In genomic region chr11:84127977-84128376, GRCm38 (mm10) we compare ENCODE assay signal across 16 mouse cellular contexts. TPM values are rescaled to one million over a fixed set of nuclear protein-coding genes. Genes with fewer than 3 reads are reported as not detected.
DNase-seq lines count a peak whose midpoint lies in the region; ATAC-seq and TF ChIP-seq lines count a peak whose summit lies in the region.
"Had no signal": no experiment of that assay in that cellular context is flagged by ENCODE, and none has a peak within 500 bp of the region (broad histone marks: within the 10 kb centered on the region; RNA-seq: fewer than 3 reads in every experiment).

No protein-coding gene starts in this region.

- peaks cover 22% of the 10 kb centered on the region for H3K79me2 ChIP-seq in CH12.LX (replicated peaks; ENCODE audit: control insufficient read depth, extremely low read depth, insufficient read depth, poor library complexity, severe bottlenecking)

- H3K9me3 ChIP-seq in forebrain, postnatal 0 days (ENCODE audit: low read length): no peaks in the 10 kb centered on the region
- no peaks in the 10 kb centered on the region for H3K9me3 ChIP-seq in forebrain, embryonic 11.5 days (ENCODE audit: control insufficient read depth, low read length)
- no peaks in the 10 kb centered on the region for H3K9me3 ChIP-seq in lung, embryonic 14.5 days (ENCODE audit: low read depth, low read length)
- no peaks in the 10 kb centered on the region for H3K9me3 ChIP-seq in CH12.LX (replicated peaks; ENCODE audit: low read length)
- no peaks in the 10 kb centered on the region for H3K9me3 ChIP-seq in kidney, embryonic 14.5 days (ENCODE audit: control insufficient read depth, low read length)
- H3K9me3 ChIP-seq: megakaryocyte, embryonic 14.5 days had no signal

- no peak for TF ChIP-seq POLR2A in CH12.LX (IDR thresholded peaks at IDR 0.05; ENCODE audit: low read depth, low read length)

- H3K4me2 ChIP-seq in forebrain, postnatal 0 days (ENCODE audit: low read depth): no peak overlapping the region
- no peak overlapping the region for H3K4me2 ChIP-seq in forebrain, embryonic 11.5 days (ENCODE audit: low read depth, low read length, severe bottlenecking)
- H3K4me2 ChIP-seq in lung, embryonic 14.5 days: peak overlapping the region; percentile 87; the same call in 1 of the 2 replicates
- peak overlapping the region; percentile 72; the same call in 1 of the 2 replicates for H3K4me2 ChIP-seq in CH12.LX (ENCODE audit: insufficient read depth, low read depth, poor library complexity, severe bottlenecking)
- H3K4me2 ChIP-seq in kidney, embryonic 14.5 days (replicated peaks; ENCODE audit: low read depth, low read length): no peak overlapping the region

- H3K36me3 ChIP-seq in forebrain, postnatal 0 days (ENCODE audit: insufficient read depth): peaks cover 24% of the 10 kb centered on the region
- H3K36me3 ChIP-seq in forebrain, embryonic 11.5 days (ENCODE audit: control insufficient read depth, insufficient read depth, low read length): peaks cover 2% of the 10 kb centered on the region; the same call in 1 of the 2 replicates
- H3K36me3 ChIP-seq in lung, embryonic 14.5 days (ENCODE audit: insufficient read depth): peaks cover 32% of the 10 kb centered on the region
- peaks cover 26 to 44% of the 10 kb centered on the region in 2 experiments for H3K36me3 ChIP-seq in CH12.LX (replicated peaks in 1 of 2; ENCODE audit: control insufficient read depth in 1 of 2, insufficient read depth in 1 of 2, low read length in 1 of 2)
- peaks cover 38% of the 10 kb centered on the region for H3K36me3 ChIP-seq in kidney, embryonic 14.5 days (ENCODE audit: control insufficient read depth, insufficient read depth, low read length)

- dilution Hi-C loops in CH12.LX (cut with MboI; ENCODE audit: extremely low pct_ligation_motif_present, extremely low pct_unique_long_range_greater_than_20kb, low sequenced_read_pairs): no loop called here

- in situ Hi-C loops in CH12.LX (cut with MboI; ENCODE audit: low pct_ligation_motif_present, low pct_unique_long_range_greater_than_20kb, low sequenced_read_pairs): loop anchor here (5.0 kb wide), 1 partner anchor 36 kb away; no protein-coding TSS in a partner anchor

- no peak overlapping the region for H3K4me3 ChIP-seq in forebrain, postnatal 0 days (ENCODE audit: low read depth, low read length)
- H3K4me3 ChIP-seq in forebrain, embryonic 11.5 days (ENCODE audit: low read depth, low read length): no peak overlapping the region
- no peak overlapping the region for H3K4me3 ChIP-seq in lung, embryonic 14.5 days (ENCODE audit: low read depth, low read length)
- H3K4me3 ChIP-seq in CH12.LX (replicated peaks in 1 of 3; ENCODE audit: low read depth in 2 of 3, low read length in 2 of 3, poor library complexity in 1 of 3): no peak overlapping the region
- H3K4me3 ChIP-seq in kidney, embryonic 14.5 days (ENCODE audit: low read length): no peak overlapping the region

- WGBS in forebrain, postnatal 0 days: 78% methylated on average over 4 of the region's 4 CpGs
- 85% methylated on average over 4 of the region's 4 CpGs for WGBS in forebrain, embryonic 11.5 days
- 78% methylated on average over 4 of the region's 4 CpGs for WGBS in lung, embryonic 14.5 days
- 87% methylated on average over 4 of the region's 4 CpGs for WGBS in kidney, embryonic 14.5 days

- no peak for DNase-seq in forebrain, postnatal 0 days
- DNase-seq in forebrain, embryonic 11.5 days (ENCODE audit: low spot score): no peak
- peak; percentile 10 for DNase-seq in lung, embryonic 14.5 days
- DNase-seq in lung, postnatal 25 days (ENCODE audit: low spot score): no peak
- DNase-seq in CH12.LX (ENCODE audit: extremely low read depth): peak; percentile 20
- DNase-seq in induced T-regulatory cell, adult 2 months (ENCODE audit: low read depth): peak; percentile 31
- no peak for DNase-seq in adrenal gland, postnatal 14 days
- DNase-seq: embryo, embryonic 11 days; heart, adult 18-20 months; kidney, adult 9 months; spleen, adult 18-20 months had no signal

- no peak overlapping the region for H3K9ac ChIP-seq in forebrain, postnatal 0 days
- H3K9ac ChIP-seq in forebrain, embryonic 11.5 days (ENCODE audit: low read length): no peak overlapping the region
- H3K9ac ChIP-seq in lung, embryonic 14.5 days: no peak overlapping the region
- no peak overlapping the region for H3K9ac ChIP-seq in CH12.LX (ENCODE audit: insufficient read depth, low read depth)
- no peak overlapping the region for H3K9ac ChIP-seq in kidney, embryonic 14.5 days (ENCODE audit: low read depth, low read length)

- peaks cover 8% of the 10 kb centered on the region; the same call in 1 of the 2 replicates for H3K4me1 ChIP-seq in forebrain, postnatal 0 days (ENCODE audit: insufficient read depth)
- no peaks in the 10 kb centered on the region for H3K4me1 ChIP-seq in forebrain, embryonic 11.5 days (replicated peaks; ENCODE audit: control insufficient read depth, insufficient read depth, low read length)
- H3K4me1 ChIP-seq in lung, embryonic 14.5 days (ENCODE audit: insufficient read depth): peaks cover 8% of the 10 kb centered on the region; the same call in 1 of the 2 replicates
- peaks cover 0 to 34% of the 10 kb centered on the region in 2 experiments; a peak in 2 of 4 replicates for H3K4me1 ChIP-seq in CH12.LX (ENCODE audit: control insufficient read depth in 1 of 2, insufficient read depth in 2 of 2)
- H3K4me1 ChIP-seq in kidney, embryonic 14.5 days (ENCODE audit: control insufficient read depth, insufficient read depth, low read length): peaks cover 4% of the 10 kb centered on the region; the same call in 1 of the 2 replicates

- TF ChIP-seq CTCF in forebrain, postnatal 0 days (IDR thresholded peaks at IDR 0.05; ENCODE audit: low read depth): peak; percentile 23; the same call in 1 of the 2 replicates
- TF ChIP-seq CTCF in lung, embryonic 14.5 days (IDR thresholded peaks at IDR 0.05; ENCODE audit: low read depth): no peak
- TF ChIP-seq CTCF in CH12.LX (conservative IDR thresholded peaks at IDR 0.05 in 1 of 2, IDR thresholded peaks at IDR 0.05 in 1 of 2; ENCODE audit: low read depth in 2 of 2, low read length in 2 of 2): peak in 1 of 2 experiments; percentile 47; a peak in 2 of 4 replicates

- no peak for TF ChIP-seq EP300 in CH12.LX (IDR thresholded peaks at IDR 0.05; ENCODE audit: low read length)

- ATAC-seq in forebrain, postnatal 0 days: no peak
- no peak for ATAC-seq in forebrain, embryonic 11.5 days (replicated peaks; ENCODE audit: low FRiP score)
- ATAC-seq in lung, embryonic 14.5 days (ENCODE audit: insufficient read depth): no peak
- no peak for ATAC-seq in kidney, embryonic 14.5 days (ENCODE audit: low FRiP score, low TSS enrichment)
- ATAC-seq: forebrain, embryonic 16.5 days had no signal

- no peak overlapping the region for H3K27ac ChIP-seq in forebrain, postnatal 0 days (ENCODE audit: low read depth, low read length)
- H3K27ac ChIP-seq in forebrain, embryonic 11.5 days (ENCODE audit: low read depth, low read length): no peak overlapping the region
- no peak overlapping the region for H3K27ac ChIP-seq in lung, embryonic 14.5 days (ENCODE audit: low read depth)
- no peak overlapping the region for H3K27ac ChIP-seq in CH12.LX (ENCODE audit: insufficient read depth, low read depth)
- H3K27ac ChIP-seq in kidney, embryonic 14.5 days (ENCODE audit: low read depth, low read length): no peak overlapping the region

- TF ChIP-seq RAD21 in CH12.LX (IDR thresholded peaks at IDR 0.05; ENCODE audit: low read depth, low read length): no peak

- no peaks in the 10 kb centered on the region for H3K27me3 ChIP-seq in forebrain, postnatal 0 days (ENCODE audit: insufficient read depth, low read length)
- no peaks in the 10 kb centered on the region for H3K27me3 ChIP-seq in forebrain, embryonic 11.5 days (ENCODE audit: control insufficient read depth, insufficient read depth, low read length)
- H3K27me3 ChIP-seq in lung, embryonic 14.5 days (ENCODE audit: insufficient read depth, low read length): no peaks in the 10 kb centered on the region
- peaks cover 7% of the 10 kb centered on the region for H3K27me3 ChIP-seq in CH12.LX (replicated peaks)
- H3K27me3 ChIP-seq in kidney, embryonic 14.5 days (ENCODE audit: control insufficient read depth, insufficient read depth, low read length): no peaks in the 10 kb centered on the region

RNA-seq across cellular contexts. Expression of gene Tada2a, which starts 1.4 kb away (rescaled TPM):
- 24.8 and 26.1 TPM in 2 replicates for total RNA-seq in forebrain, postnatal 0 days (2014; rRNA removed)
- polyA plus RNA-seq in forebrain, postnatal 0 days (2015; fragmentation: Nextera tagmentation; extraction: Ambion mirVana): 29.0 and 30.1 TPM in 2 replicates
- 41.7 and 42.8 TPM in 2 replicates for polyA plus RNA-seq in forebrain, embryonic 11.5 days (2014; fragmentation: Nextera tagmentation; extraction: Ambion mirVana)
- polyA plus RNA-seq in lung, embryonic 14.5 days (2014; fragmentation: Nextera tagmentation; extraction: Ambion mirVana): 35.6 and 36.0 TPM in 2 replicates
- total RNA-seq in CH12.LX (2012; rRNA removed): 37.5 and 40.8 TPM in 2 replicates
- total RNA-seq in CH12.LX (2014; rRNA removed): 33.1 and 34.1 TPM in 2 replicates
- polyA plus RNA-seq in CH12.LX (2012; ENCODE audit: insufficient read length, low read depth): 59.5 and 66.1 TPM in 2 replicates
- 31.1 and 35.7 TPM in 2 replicates for polyA plus RNA-seq in kidney, embryonic 14.5 days (2014; fragmentation: Nextera tagmentation; extraction: Ambion mirVana)
- total RNA-seq in adrenal gland, postnatal 14 days (2021): 15.5 and 16.7 TPM in 2 replicates

RNA-seq across cellular contexts. Expression of gene Acaca, which starts 1.5 kb away (rescaled TPM):
- total RNA-seq in forebrain, postnatal 0 days (2014; rRNA removed): 162 and 200 TPM in 2 replicates
- 14.7 and 16.5 TPM in 2 replicates for polyA plus RNA-seq in forebrain, postnatal 0 days (2015; fragmentation: Nextera tagmentation; extraction: Ambion mirVana)
- 32.1 and 37.2 TPM in 2 replicates for polyA plus RNA-seq in forebrain, embryonic 11.5 days (2014; fragmentation: Nextera tagmentation; extraction: Ambion mirVana)
- polyA plus RNA-seq in lung, embryonic 14.5 days (2014; fragmentation: Nextera tagmentation; extraction: Ambion mirVana): 20.5 and 21.2 TPM in 2 replicates
- total RNA-seq in CH12.LX (2012; rRNA removed) (61.7 and 76.5 TPM in 2 replicates), CH12.LX (2014; rRNA removed) (35.0 and 36.9 TPM in 2 replicates)
- 53.5 and 62.6 TPM in 2 replicates for polyA plus RNA-seq in CH12.LX (2012; ENCODE audit: insufficient read length, low read depth)
- polyA plus RNA-seq in kidney, embryonic 14.5 days (2014; fragmentation: Nextera tagmentation; extraction: Ambion mirVana): 11.9 and 18.1 TPM in 2 replicates
- total RNA-seq in adrenal gland, postnatal 14 days (2021): 80.0 and 100 TPM in 2 replicates

RNA-seq across cellular contexts. Expression of gene Gm11437, which starts 39.3 kb away (rescaled TPM):
- total RNA-seq in forebrain, postnatal 0 days (2014; rRNA removed): not detected in 2 replicates
- polyA plus RNA-seq in forebrain, postnatal 0 days (2015; fragmentation: Nextera tagmentation; extraction: Ambion mirVana): not detected in 2 replicates
- polyA plus RNA-seq in forebrain, embryonic 11.5 days (2014; fragmentation: Nextera tagmentation; extraction: Ambion mirVana): not detected in 2 replicates
- polyA plus RNA-seq in lung, embryonic 14.5 days (2014; fragmentation: Nextera tagmentation; extraction: Ambion mirVana): not detected in 2 replicates
- not detected in 2 replicates for total RNA-seq in CH12.LX (2012; rRNA removed)
- total RNA-seq in CH12.LX (2014; rRNA removed): not detected in 2 replicates
- polyA plus RNA-seq in CH12.LX (2012; ENCODE audit: insufficient read length, low read depth): not detected in 2 replicates
- polyA plus RNA-seq in kidney, embryonic 14.5 days (2014; fragmentation: Nextera tagmentation; extraction: Ambion mirVana): not detected in 2 replicates
- 0.26 TPM in 1 of 2 replicates, not detected in the other for total RNA-seq in adrenal gland, postnatal 14 days (2021)
- total RNA-seq: heart, adult 18-20 months; left cerebral cortex, postnatal 14 days had no signal
- polyA plus RNA-seq: forebrain, embryonic 16.5 days; thymus, postnatal 0 days had no signal

RNA-seq across cellular contexts. Expression of gene Dusp14, which starts 58.9 kb away (rescaled TPM):
- total RNA-seq in forebrain, postnatal 0 days (2014; rRNA removed): 15.1 and 15.4 TPM in 2 replicates
- 19.4 and 21.6 TPM in 2 replicates for polyA plus RNA-seq in forebrain, postnatal 0 days (2015; fragmentation: Nextera tagmentation; extraction: Ambion mirVana)
- 12.8 and 17.8 TPM in 2 replicates for polyA plus RNA-seq in forebrain, embryonic 11.5 days (2014; fragmentation: Nextera tagmentation; extraction: Ambion mirVana)
- 15.7 and 17.7 TPM in 2 replicates for polyA plus RNA-seq in lung, embryonic 14.5 days (2014; fragmentation: Nextera tagmentation; extraction: Ambion mirVana)
- 70.6 and 124 TPM in 2 replicates for total RNA-seq in CH12.LX (2012; rRNA removed)
- 101 and 127 TPM in 2 replicates for total RNA-seq in CH12.LX (2014; rRNA removed)
- 43.0 and 52.7 TPM in 2 replicates for polyA plus RNA-seq in CH12.LX (2012; ENCODE audit: insufficient read length, low read depth)
- polyA plus RNA-seq in kidney, embryonic 14.5 days (2014; fragmentation: Nextera tagmentation; extraction: Ambion mirVana): 19.8 and 21.4 TPM in 2 replicates
- 4.4 and 4.9 TPM in 2 replicates for total RNA-seq in adrenal gland, postnatal 14 days (2021)

Comparison
In these comparisons a context has a peak if more than half of its experiments do, and no peak if none do; other contexts are left out.
1. DNase-seq: peak in lung, embryonic 14.5 days (single experiment), CH12.LX (single experiment) and induced T-regulatory cell, adult 2 months (single experiment); none in forebrain, postnatal 0 days (single experiment), forebrain, embryonic 11.5 days (single experiment), lung, postnatal 25 days (single experiment) and adrenal gland, postnatal 14 days (single experiment).
2. H3K4me2 ChIP-seq: peak in lung, embryonic 14.5 days (single experiment) and CH12.LX (single experiment); none in forebrain, postnatal 0 days (single experiment), forebrain, embryonic 11.5 days (single experiment) and kidney, embryonic 14.5 days (single experiment).